9 mouse cellular contexts compared by ENCODE assay signal in the genomic region with DNA sequence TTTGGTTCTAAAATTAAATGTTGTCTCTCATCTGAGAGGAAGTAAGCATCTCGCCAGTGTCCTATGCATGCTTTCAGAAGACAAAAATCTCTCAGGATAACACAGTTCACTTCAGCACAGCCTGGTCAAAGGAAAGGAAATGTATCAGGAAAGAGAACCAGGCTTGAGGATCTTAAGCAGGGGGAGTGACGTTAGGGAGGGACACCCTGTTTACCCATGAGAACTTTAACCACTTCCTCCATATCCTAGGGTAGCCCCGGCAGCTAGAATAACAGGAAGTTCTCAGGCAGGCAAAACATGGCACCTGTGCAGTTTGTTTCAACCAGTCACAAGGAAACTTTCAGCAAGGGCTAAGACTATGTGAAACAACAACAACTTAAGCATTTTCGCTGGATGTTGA. TPM values are rescaled to one million over a fixed set of nuclear protein-coding genes. Genes with fewer than 3 reads are reported as not detected.
DNase-seq lines count a peak whose midpoint lies in the region; ATAC-seq and TF ChIP-seq lines count a peak whose summit lies in the region.
"Had no signal": no experiment of that assay in that cellular context is flagged by ENCODE, and none has a peak within 500 bp of the region (broad histone marks: within the 10 kb centered on the region; RNA-seq: fewer than 3 reads in every experiment).

No protein-coding gene starts in this region.

- 16% methylated on average over 4 of the region's 4 CpGs for WGBS in liver, embryonic 16.5 days (ENCODE audit: insufficient replicate concordance)

- peak; percentile 96 for ATAC-seq in CD4-positive, CD25-positive, alpha-beta regulatory T cell, adult 4 months
- ATAC-seq in liver, embryonic 16.5 days (ENCODE audit: low read depth), result peak; percentile 48
- no peak for ATAC-seq in frontal cortex, adult (ENCODE audit: low TSS enrichment)
- ATAC-seq in erythroid progenitor cell, adult 5-6 weeks (replicated peaks; ENCODE audit: low FRiP score, poor library complexity, severe bottlenecking), result no peak

- no peak for TF ChIP-seq POLR2A in bone marrow macrophage, adult 2 months (IDR thresholded peaks at IDR 0.05; ENCODE audit: borderline replicate concordance, low read depth, low read length)

- H3K4me2 ChIP-seq in liver, embryonic 16.5 days (ENCODE audit: low read depth, low read length), result no peak overlapping the region
- H3K4me2 ChIP-seq: limb, embryonic 15.5 days had no signal

- no peaks in the 10 kb centered on the region for H3K36me3 ChIP-seq in liver, embryonic 16.5 days (ENCODE audit: control insufficient read depth, insufficient read depth)
- H3K36me3 ChIP-seq: limb, embryonic 15.5 days had no signal

- no peak overlapping the region for H3K4me3 ChIP-seq in bone marrow macrophage, adult 2 months (ENCODE audit: insufficient read depth, low read length)
- no peak overlapping the region for H3K4me3 ChIP-seq in liver, embryonic 16.5 days (ENCODE audit: low read depth, low read length)
- H3K4me3 ChIP-seq: limb, embryonic 15.5 days had no signal

- H3K4me1 ChIP-seq in bone marrow macrophage, adult 2 months (ENCODE audit: control insufficient read depth, insufficient read depth, low read length), result peaks cover 18% of the 10 kb centered on the region
- no peaks in the 10 kb centered on the region for H3K4me1 ChIP-seq in liver, embryonic 16.5 days (ENCODE audit: control insufficient read depth, low read depth, low read length)
- H3K4me1 ChIP-seq: limb, embryonic 15.5 days had no signal

- H3K27ac ChIP-seq in bone marrow macrophage, adult 2 months (ENCODE audit: insufficient read depth, low read depth, low read length), result peak overlapping the region; percentile 87
- no peak overlapping the region for H3K27ac ChIP-seq in liver, embryonic 16.5 days (ENCODE audit: low read length)
- H3K27ac ChIP-seq: limb, embryonic 15.5 days had no signal

- no peaks in the 10 kb centered on the region for H3K27me3 ChIP-seq in liver, embryonic 16.5 days (ENCODE audit: control insufficient read depth, insufficient read depth, low read depth, low read length)
- H3K27me3 ChIP-seq: limb, embryonic 15.5 days had no signal

- no peak for TF ChIP-seq CTCF in bone marrow macrophage, adult 2 months (IDR thresholded peaks at IDR 0.05; ENCODE audit: low read depth, low read length)

- H3K9me3 ChIP-seq in liver, embryonic 16.5 days (replicated peaks; ENCODE audit: control insufficient read depth, low read length), result no peaks in the 10 kb centered on the region
- H3K9me3 ChIP-seq: limb, embryonic 15.5 days had no signal

- H3K9ac ChIP-seq in liver, embryonic 16.5 days (ENCODE audit: low read depth, low read length), result no peak overlapping the region
- H3K9ac ChIP-seq: limb, embryonic 15.5 days had no signal

- DNase-seq in spleen, adult 12 weeks (ENCODE audit: low spot score), result peak; percentile 19
- no peak for DNase-seq in retina, postnatal 1 day

RNA-seq across cellular contexts. Expression of a gene that starts 25.8 kb away (rescaled TPM):
- polyA plus RNA-seq in CD4-positive, CD25-positive, alpha-beta regulatory T cell, adult 4 months (2017; shearing (Covaris generic)), result under 1 TPM; 0.27 to 0.73 TPM
- polyA plus RNA-seq in bone marrow macrophage, adult 2 months (2012; ENCODE audit: insufficient read depth, insufficient read length, missing spikeins), result 2.3 and 2.4 TPM in 2 replicates
- 0.08 and 0.13 TPM in 2 replicates for polyA plus RNA-seq in liver, embryonic 16.5 days (2015; fragmentation: Nextera tagmentation; extraction: Ambion mirVana)
- total RNA-seq in erythroid progenitor cell, adult 5-6 weeks (2015; ENCODE audit: low replicate concordance), result not detected in 2 replicates
- total RNA-seq in erythroid progenitor cell, adult 5-6 weeks (2017; ENCODE audit: low replicate concordance), result 0.51 TPM in 1 of 2 replicates, not detected in the other
- polyA plus RNA-seq: limb, embryonic 15.5 days; testis, adult 2 months had no signal

Comparison
In these comparisons a context has a peak if more than half of its experiments do, and no peak if none do; other contexts are left out.
1. ATAC-seq: peak in CD4-positive, CD25-positive, alpha-beta regulatory T cell, adult 4 months (single experiment) and liver, embryonic 16.5 days (single experiment); none in frontal cortex, adult (single experiment) and erythroid progenitor cell, adult 5-6 weeks (single experiment).